22 mouse cellular contexts compared by ENCODE assay signal in the genomic region with DNA sequence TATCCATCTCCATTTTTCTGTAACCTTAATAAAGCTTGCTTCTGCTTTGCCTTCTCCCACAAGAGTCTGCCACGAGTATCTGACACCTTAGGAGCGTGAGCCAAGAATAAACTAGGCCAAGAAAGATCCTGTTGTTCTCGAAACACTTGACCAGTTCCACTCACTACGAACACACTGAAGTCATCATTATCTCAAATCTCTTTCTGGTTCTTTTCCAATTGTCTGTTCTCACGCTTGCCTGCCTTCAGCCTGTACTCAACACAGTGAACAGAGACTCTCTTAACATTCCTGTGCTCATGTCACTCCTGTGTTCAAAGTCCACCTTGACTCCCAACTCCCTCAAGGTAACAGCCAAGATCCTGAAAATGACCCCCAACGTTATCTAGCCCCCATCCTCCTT. TPM values are rescaled to one million over a fixed set of nuclear protein-coding genes. Genes with fewer than 3 reads are reported as not detected.
DNase-seq lines count a peak whose midpoint lies in the region; ATAC-seq and TF ChIP-seq lines count a peak whose summit lies in the region.
"Had no signal": no experiment of that assay in that cellular context is flagged by ENCODE, and none has a peak within 500 bp of the region (broad histone marks: within the 10 kb centered on the region; RNA-seq: fewer than 3 reads in every experiment).

No protein-coding gene starts in this region.

- H3K9ac ChIP-seq in kidney, embryonic 15.5 days, result no peak overlapping the region
- H3K9ac ChIP-seq in liver, embryonic 12.5 days, result no peak overlapping the region
- H3K9ac ChIP-seq in midbrain, embryonic 14.5 days (replicated peaks; ENCODE audit: low read length), result no peak overlapping the region
- H3K9ac ChIP-seq: embryonic facial prominence, embryonic 15.5 days; hindbrain, embryonic 12.5 days; limb, embryonic 15.5 days had no signal

- 59% methylated on average over 6 of the region's 6 CpGs for WGBS in kidney, embryonic 15.5 days
- 69% methylated on average over 6 of the region's 6 CpGs for WGBS in liver, embryonic 12.5 days (ENCODE audit: insufficient replicate concordance)
- WGBS in midbrain, embryonic 14.5 days, result 62% methylated on average over 6 of the region's 6 CpGs

- peak; percentile 68 for DNase-seq in kidney, adult 9 months
- peak; percentile 62 for DNase-seq in Patski (ENCODE audit: low read depth, low spot score)
- DNase-seq in testis, postnatal 14 days (ENCODE audit: low spot score), result peak; percentile 44
- no peak for DNase-seq in frontal cortex, adult 2 months (ENCODE audit: extremely low spot score in 1 of 2, low spot score in 1 of 2)
- no peak for DNase-seq in midbrain, embryonic 14.5 days
- DNase-seq: adrenal gland, postnatal 10 days; cerebellum, adult 2 months; cerebellum, postnatal 36 days; embryo, embryonic 11 days; heart, postnatal 10 days; left cerebral cortex, postnatal 4 days; right cerebral cortex, postnatal 4 days had no signal

- no peak overlapping the region for H3K27ac ChIP-seq in kidney, embryonic 15.5 days
- peak overlapping the region; percentile 63; the same call in 1 of the 2 replicates for H3K27ac ChIP-seq in liver, embryonic 12.5 days
- no peak overlapping the region for H3K27ac ChIP-seq in midbrain, embryonic 14.5 days (replicated peaks; ENCODE audit: low read depth, low read length)
- H3K27ac ChIP-seq: embryonic facial prominence, embryonic 15.5 days; hindbrain, embryonic 12.5 days; limb, embryonic 15.5 days; macrophage had no signal

- POLR2A ChIA-PET in Patski (lab: Charles Lee), result no interaction called here

- no peak for ATAC-seq in kidney, embryonic 15.5 days (replicated peaks; ENCODE audit: low FRiP score)
- ATAC-seq in Patski, result peak; percentile 85
- no peak for ATAC-seq in liver, embryonic 12.5 days
- no peak for ATAC-seq in midbrain, embryonic 14.5 days (ENCODE audit: low FRiP score, low TSS enrichment)
- ATAC-seq: forebrain, embryonic 14.5 days; lung, postnatal 0 days; midbrain, embryonic 16.5 days had no signal

- CTCF ChIA-PET in Patski (lab: Charles Lee), result interaction anchor here (0.9 kb wide), 1 partner anchor 16 kb away, joined by 3 read pairs; no protein-coding TSS in a partner anchor

- peaks cover 22% of the 10 kb centered on the region for H3K36me3 ChIP-seq in kidney, embryonic 15.5 days
- H3K36me3 ChIP-seq in liver, embryonic 12.5 days, result peaks cover 24% of the 10 kb centered on the region
- peaks cover 26% of the 10 kb centered on the region for H3K36me3 ChIP-seq in midbrain, embryonic 14.5 days (ENCODE audit: control insufficient read depth, insufficient read depth, low read length)

- TF ChIP-seq CTCF in Patski (IDR thresholded peaks at IDR 0.05), result no peak

- H3K27me3 ChIP-seq in kidney, embryonic 15.5 days, result no peaks in the 10 kb centered on the region
- H3K27me3 ChIP-seq in Patski, result no peaks in the 10 kb centered on the region
- H3K27me3 ChIP-seq in liver, embryonic 12.5 days (replicated peaks), result no peaks in the 10 kb centered on the region
- H3K27me3 ChIP-seq in midbrain, embryonic 14.5 days (ENCODE audit: control insufficient read depth, insufficient read depth, low read length), result no peaks in the 10 kb centered on the region
- H3K27me3 ChIP-seq: embryonic facial prominence, embryonic 15.5 days; hindbrain, embryonic 12.5 days; limb, embryonic 15.5 days had no signal

- no peak overlapping the region for H3K4me3 ChIP-seq in kidney, embryonic 15.5 days (replicated peaks)
- no peak overlapping the region for H3K4me3 ChIP-seq in liver, embryonic 12.5 days
- H3K4me3 ChIP-seq in midbrain, embryonic 14.5 days (replicated peaks; ENCODE audit: low read depth, low read length), result no peak overlapping the region
- H3K4me3 ChIP-seq: embryonic facial prominence, embryonic 15.5 days; hindbrain, embryonic 12.5 days; limb, embryonic 15.5 days had no signal

- in situ Hi-C loops in Patski (cut with MboI; ENCODE audit: low pct_unique_long_range_greater_than_20kb), result loop anchor here (10.0 kb wide), 1 partner anchor 119 kb away; a partner anchor contains a TSS

- H3K4me1 ChIP-seq in kidney, embryonic 15.5 days, result peaks cover 6% of the 10 kb centered on the region; the same call in 1 of the 2 replicates
- H3K4me1 ChIP-seq in liver, embryonic 12.5 days, result peaks cover 56% of the 10 kb centered on the region
- H3K4me1 ChIP-seq in midbrain, embryonic 14.5 days (ENCODE audit: control insufficient read depth, insufficient read depth, low read length), result no peaks in the 10 kb centered on the region
- H3K4me1 ChIP-seq: embryonic facial prominence, embryonic 15.5 days; limb, embryonic 15.5 days had no signal

- H3K9me3 ChIP-seq in kidney, embryonic 15.5 days (replicated peaks), result no peaks in the 10 kb centered on the region
- H3K9me3 ChIP-seq in liver, embryonic 12.5 days (replicated peaks), result no peaks in the 10 kb centered on the region
- H3K9me3 ChIP-seq in midbrain, embryonic 14.5 days (ENCODE audit: control insufficient read depth, low read length), result no peaks in the 10 kb centered on the region
- H3K9me3 ChIP-seq: embryonic facial prominence, embryonic 15.5 days; hindbrain, embryonic 12.5 days; limb, embryonic 15.5 days had no signal

- H3K4me2 ChIP-seq in kidney, embryonic 15.5 days, result no peak overlapping the region
- no peak overlapping the region for H3K4me2 ChIP-seq in liver, embryonic 12.5 days
- H3K4me2 ChIP-seq in midbrain, embryonic 14.5 days (ENCODE audit: low read length), result no peak overlapping the region
- H3K4me2 ChIP-seq: embryonic facial prominence, embryonic 15.5 days; hindbrain, embryonic 12.5 days; limb, embryonic 15.5 days had no signal

RNA-seq across cellular contexts. Expression of a gene that starts 4.5 kb away (rescaled TPM):
- polyA plus RNA-seq in kidney, embryonic 15.5 days (2015; fragmentation: Nextera tagmentation; extraction: Ambion mirVana), result 20.3 and 22.4 TPM in 2 replicates
- not detected for polyA plus RNA-seq in Patski (2021)
- polyA plus RNA-seq in liver, embryonic 12.5 days (2016; fragmentation: Nextera tagmentation; extraction: Ambion mirVana), result 1.8 and 3.2 TPM in 2 replicates
- polyA plus RNA-seq in frontal cortex, adult 2 months (2012; rRNA removed), result 17.2 and 22.6 TPM in 2 replicates
- 2.6 and 8.2 TPM in 2 replicates for polyA plus RNA-seq in midbrain, embryonic 14.5 days (2014; fragmentation: Nextera tagmentation; extraction: Ambion mirVana)
- polyA plus RNA-seq: C2C12, macrophage had no signal

RNA-seq across cellular contexts. Expression of a gene that starts 10.0 kb away (rescaled TPM):
- 12.8 and 14.6 TPM in 2 replicates for polyA plus RNA-seq in kidney, embryonic 15.5 days (2015; fragmentation: Nextera tagmentation; extraction: Ambion mirVana)
- polyA plus RNA-seq in Patski (2021), result 24.2 TPM
- 14.4 and 15.3 TPM in 2 replicates for polyA plus RNA-seq in liver, embryonic 12.5 days (2016; fragmentation: Nextera tagmentation; extraction: Ambion mirVana)
- polyA plus RNA-seq in frontal cortex, adult 2 months (2012; rRNA removed), result 19.1 and 22.9 TPM in 2 replicates
- polyA plus RNA-seq in midbrain, embryonic 14.5 days (2014; fragmentation: Nextera tagmentation; extraction: Ambion mirVana), result 7.2 and 11.5 TPM in 2 replicates

RNA-seq across cellular contexts. Expression of a gene that starts 21.8 kb away (rescaled TPM):
- 18.6 and 21.7 TPM in 2 replicates for polyA plus RNA-seq in kidney, embryonic 15.5 days (2015; fragmentation: Nextera tagmentation; extraction: Ambion mirVana)
- 28.0 TPM for polyA plus RNA-seq in Patski (2021)
- polyA plus RNA-seq in liver, embryonic 12.5 days (2016; fragmentation: Nextera tagmentation; extraction: Ambion mirVana), result 14.2 and 15.7 TPM in 2 replicates
- polyA plus RNA-seq in frontal cortex, adult 2 months (2012; rRNA removed), result 24.2 TPM in 2 replicates
- polyA plus RNA-seq in midbrain, embryonic 14.5 days (2014; fragmentation: Nextera tagmentation; extraction: Ambion mirVana), result 15.6 and 17.1 TPM in 2 replicates

RNA-seq across cellular contexts. Expression of a gene that starts 22.4 kb away (rescaled TPM):
- polyA plus RNA-seq in kidney, embryonic 15.5 days (2015; fragmentation: Nextera tagmentation; extraction: Ambion mirVana), result 97.4 and 115 TPM in 2 replicates
- 116 TPM for polyA plus RNA-seq in Patski (2021)
- polyA plus RNA-seq in liver, embryonic 12.5 days (2016; fragmentation: Nextera tagmentation; extraction: Ambion mirVana), result 46.0 and 48.8 TPM in 2 replicates
- 139 and 152 TPM in 2 replicates for polyA plus RNA-seq in frontal cortex, adult 2 months (2012; rRNA removed)
- 107 and 111 TPM in 2 replicates for polyA plus RNA-seq in midbrain, embryonic 14.5 days (2014; fragmentation: Nextera tagmentation; extraction: Ambion mirVana)

RNA-seq across cellular contexts. Expression of a gene that starts 22.4 kb away (rescaled TPM):
- 248 and 261 TPM in 2 replicates for polyA plus RNA-seq in kidney, embryonic 15.5 days (2015; fragmentation: Nextera tagmentation; extraction: Ambion mirVana)
- polyA plus RNA-seq in Patski (2021), result 177 TPM
- polyA plus RNA-seq in liver, embryonic 12.5 days (2016; fragmentation: Nextera tagmentation; extraction: Ambion mirVana), result 221 and 222 TPM in 2 replicates
- 43.2 and 46.9 TPM in 2 replicates for polyA plus RNA-seq in frontal cortex, adult 2 months (2012; rRNA removed)
- 165 and 182 TPM in 2 replicates for polyA plus RNA-seq in midbrain, embryonic 14.5 days (2014; fragmentation: Nextera tagmentation; extraction: Ambion mirVana)

Comparison
In these comparisons a context has a peak if more than half of its experiments do, and no peak if none do; other contexts are left out.
1. DNase-seq: peak in kidney, adult 9 months (single experiment), Patski (single experiment) and testis, postnatal 14 days (single experiment); none in frontal cortex, adult 2 months (0 of 2) and midbrain, embryonic 14.5 days (single experiment).